Mouse (Mus musculus) neural tube, postnatal 0 days (tissue): ENCODE results near the gene Ugt2b5. TPM values are rescaled to one million over a fixed set of nuclear protein-coding genes. Genes with fewer than 3 reads are reported as not detected.

Experiments used
- polyA plus RNA-seq: library from polyadenylated mRNA; unstranded; fragments of >200 nt; fragmentation: Nextera tagmentation; extraction: Ambion mirVana; gene quantifications from 2 replicates; pipeline ENCODE4 v1.2.1, GENCODE M21; 2015

The Ugt2b5 gene
- 0.10 TPM in 1 of 2 replicates, not detected in the other for polyA plus RNA-seq

GRCm38 (mm10) chr5:87140196-87140595, at the start of gene Ugt2b5:
Gene Ugt2b5 (minus strand): TSS chr5:87140318.

DNA sequence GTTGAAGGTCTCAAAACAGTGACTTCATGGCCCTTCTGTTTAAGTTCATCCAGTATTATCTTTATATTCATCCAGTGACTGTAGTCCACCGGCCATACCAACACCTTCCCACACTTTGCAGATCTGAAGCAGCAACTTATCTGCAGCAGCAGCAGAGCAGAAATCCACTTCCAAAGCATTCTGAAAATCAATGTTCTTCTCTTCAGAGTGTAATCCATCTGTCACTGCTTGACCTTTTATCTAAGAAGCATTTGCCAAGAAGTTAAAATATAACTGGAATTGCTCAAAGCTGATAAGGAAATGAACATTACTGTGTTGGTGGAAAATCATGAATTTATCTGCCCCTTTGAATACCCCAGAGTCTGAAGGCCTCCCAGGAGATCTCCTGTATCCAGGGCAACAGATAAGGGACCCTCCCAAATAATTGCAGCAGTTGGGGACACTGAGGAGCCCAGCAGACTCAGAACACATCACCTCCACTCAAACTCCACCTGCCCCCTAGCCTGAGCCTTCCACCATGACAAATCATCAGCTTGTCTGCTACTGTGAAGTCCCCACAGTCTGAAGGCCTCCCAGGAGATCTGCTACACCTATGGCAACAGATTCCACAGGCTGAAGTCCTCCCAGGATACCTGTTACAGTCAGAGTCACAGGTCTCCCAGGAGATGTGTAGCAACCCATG, 47.6 kb downstream of the Ugt2b5 start, which contains the start of gene Ugt2b36:
Ugt2b36 (minus strand) TSS at position 210 of the 682 bp plus-strand sequence.

Other genes starting within 250 kb of the Ugt2b5 start
- gene Ugt2b34, start 233.4 kb downstream of the Ugt2b5 start, polyA plus RNA-seq = not detected in 2 replicates
- not detected in 2 replicates for gene Ugt2b1, start 213.8 kb downstream of the Ugt2b5 start, polyA plus RNA-seq
- not detected in 2 replicates for gene Ugt2b35, start 139.5 kb downstream of the Ugt2b5 start, polyA plus RNA-seq
- not detected in 2 replicates for gene Ugt2b36, start 47.8 kb downstream of the Ugt2b5 start, polyA plus RNA-seq
- gene Ugt2b37, start 114.5 kb upstream of the Ugt2b5 start, polyA plus RNA-seq = not detected in 2 replicates
- gene Ugt2a3, start 196.9 kb upstream of the Ugt2b5 start, polyA plus RNA-seq = not detected in 2 replicates